Mouse (Mus musculus): ENCODE results near the gene Polr2l.

Polr2l gene

DNA sequence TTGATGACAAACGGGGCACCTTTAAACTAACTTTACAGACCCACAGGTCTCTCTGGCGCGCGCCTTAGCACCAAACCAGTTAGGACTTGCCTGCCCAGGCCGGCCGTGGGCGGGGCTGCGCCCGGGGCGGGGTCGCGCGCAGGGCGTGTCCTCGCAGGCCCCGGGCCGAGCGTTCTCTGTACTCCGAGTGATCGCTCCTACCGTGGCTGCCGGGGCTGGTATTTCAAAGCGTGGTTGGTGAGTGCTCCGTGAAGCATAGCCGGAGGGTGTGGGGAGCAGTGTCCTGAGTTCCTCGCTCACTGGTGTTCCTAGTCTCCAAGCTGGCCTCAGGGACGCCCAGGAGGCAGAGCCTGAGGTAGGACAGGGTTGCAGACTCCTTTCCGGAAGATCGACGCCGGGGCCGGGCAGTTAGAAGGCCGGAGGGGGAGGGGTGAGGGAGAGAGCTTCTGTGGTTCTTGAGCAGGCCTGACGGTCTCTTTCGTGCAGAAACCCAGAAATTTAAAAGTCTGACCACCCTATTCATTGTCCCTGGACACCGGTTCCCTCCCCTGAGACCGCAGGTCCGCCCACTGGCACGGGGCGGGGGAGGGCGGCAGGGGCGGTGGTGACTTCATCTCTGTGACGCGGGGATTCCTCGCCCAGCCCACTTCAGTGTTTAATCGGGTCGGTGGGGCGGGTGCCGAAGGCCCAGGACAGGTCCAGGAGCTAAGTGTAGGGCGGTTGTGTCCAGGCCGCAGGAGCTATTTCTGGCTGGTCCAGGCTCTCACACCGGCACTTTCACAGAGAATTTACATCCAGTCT lies 7.5 kb downstream of the Polr2l start, which contains the start of gene Cd151:
Cd151 (plus strand) TSS at position 163 of the 801 bp plus-strand sequence.
- peak; percentile 79 for DNase-seq (ENCODE audit: low read depth)

DNA sequence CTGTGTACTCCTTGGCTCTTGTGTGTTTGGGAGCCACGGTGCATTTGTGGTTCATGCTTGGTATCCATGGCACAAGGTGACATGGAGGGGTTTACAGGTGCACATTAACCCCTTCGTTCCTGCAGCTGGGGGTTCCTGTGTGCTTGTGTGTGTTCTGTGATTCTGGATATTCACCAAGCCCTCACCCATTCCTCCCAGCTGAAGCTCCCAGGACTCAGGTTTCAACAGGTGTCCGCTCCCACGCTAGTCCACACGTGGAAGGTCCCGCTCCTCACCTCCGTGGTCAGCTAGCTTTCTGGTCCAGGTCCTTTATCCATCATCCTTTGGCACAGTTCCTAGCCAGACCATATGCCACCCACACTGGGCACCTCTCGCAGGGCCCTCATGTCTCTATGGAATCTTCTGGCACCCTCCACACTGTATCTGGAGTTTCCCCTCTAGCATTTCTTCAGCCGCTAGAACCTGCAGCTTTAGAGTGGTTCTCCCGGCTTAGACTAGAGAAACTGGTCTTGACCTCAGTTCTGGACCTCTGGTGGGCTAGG lies 8.3 kb downstream of the Polr2l start:
- no peak for DNase-seq (ENCODE audit: low read depth)

DNA sequence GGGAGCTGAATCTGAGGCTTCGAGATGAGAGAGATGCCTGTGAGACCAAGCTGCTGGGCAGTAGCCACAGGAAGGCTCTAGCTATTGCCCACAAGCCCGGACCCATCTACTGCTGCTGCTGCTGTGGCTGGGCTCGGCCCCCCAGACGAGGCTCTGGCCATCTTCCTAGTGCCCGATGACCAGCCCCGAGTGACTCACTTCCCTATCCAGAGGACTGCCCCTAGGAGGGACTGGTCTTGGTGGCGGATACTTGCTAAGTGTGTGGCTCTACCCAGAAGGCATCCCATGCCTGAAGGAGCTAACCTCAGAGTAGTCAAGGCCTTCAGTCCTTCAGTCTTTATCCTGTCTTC lies 8.9 kb downstream of the Polr2l start:
- DNase-seq (ENCODE audit: low read depth): peak; percentile 69

DNA sequence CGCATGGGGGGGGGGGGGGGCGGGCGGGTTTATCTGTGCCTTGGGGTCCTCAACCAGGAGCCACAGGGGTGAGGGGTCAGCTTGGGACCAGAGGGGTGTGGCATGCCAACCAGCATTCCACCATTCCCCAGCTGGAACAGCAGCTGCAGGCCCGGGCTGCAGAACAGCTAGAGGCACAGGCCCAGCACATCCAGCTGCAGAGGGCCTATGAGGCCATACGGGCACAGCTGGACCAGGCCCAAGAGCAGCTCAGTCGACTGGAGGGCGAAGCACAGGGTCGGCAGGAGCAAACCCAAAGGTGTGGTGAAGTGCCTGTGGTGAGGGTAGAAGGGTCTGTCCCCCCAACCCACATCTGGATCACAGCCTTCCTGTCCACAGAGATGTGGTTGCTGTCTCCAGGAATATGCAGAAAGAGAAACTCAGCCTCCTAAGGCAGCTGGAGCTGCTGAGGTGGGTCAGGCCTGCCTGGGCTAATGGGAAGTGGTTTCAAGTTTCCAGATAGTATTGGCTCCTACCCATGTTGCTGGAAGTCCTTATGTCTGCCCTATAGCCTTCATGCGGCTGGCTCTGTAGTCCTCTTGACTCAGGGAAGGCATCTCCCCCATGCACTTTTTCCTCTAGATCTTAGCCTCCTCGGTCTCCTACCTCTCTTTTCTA lies 9.4 kb downstream of the Polr2l start:
- DNase-seq (ENCODE audit: low read depth): no peak

DNA sequence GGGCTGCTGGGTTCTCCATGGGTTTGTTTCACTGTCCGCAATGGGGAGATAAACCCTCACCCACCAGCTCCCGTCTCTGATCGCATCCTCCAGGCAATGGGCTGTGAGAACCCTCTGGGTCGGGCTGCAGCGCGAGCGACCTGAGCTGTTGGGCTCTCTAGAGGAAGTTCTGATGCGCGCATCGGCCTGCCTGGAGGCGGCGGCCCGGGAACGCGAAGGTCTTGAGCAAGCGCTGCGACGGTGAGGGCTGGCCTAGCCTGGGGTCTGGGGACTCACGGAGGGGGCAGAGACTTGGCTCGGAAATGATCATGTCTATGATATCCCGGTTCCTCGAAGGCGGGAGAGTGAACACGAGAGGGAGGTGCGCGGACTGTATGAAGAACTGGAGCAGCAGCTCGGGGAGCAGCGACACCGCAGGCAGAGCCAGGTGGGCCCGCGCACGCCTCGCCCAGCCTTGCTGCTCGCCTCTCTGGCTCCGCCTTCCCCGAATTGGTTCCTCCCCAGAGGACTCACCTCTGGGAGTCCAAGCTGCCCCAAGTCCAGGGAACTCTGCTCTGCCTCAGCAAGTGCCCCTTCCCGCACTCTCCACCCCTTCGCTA lies 10.2 kb downstream of the Polr2l start:
- DNase-seq (ENCODE audit: low read depth): no peak

DNA sequence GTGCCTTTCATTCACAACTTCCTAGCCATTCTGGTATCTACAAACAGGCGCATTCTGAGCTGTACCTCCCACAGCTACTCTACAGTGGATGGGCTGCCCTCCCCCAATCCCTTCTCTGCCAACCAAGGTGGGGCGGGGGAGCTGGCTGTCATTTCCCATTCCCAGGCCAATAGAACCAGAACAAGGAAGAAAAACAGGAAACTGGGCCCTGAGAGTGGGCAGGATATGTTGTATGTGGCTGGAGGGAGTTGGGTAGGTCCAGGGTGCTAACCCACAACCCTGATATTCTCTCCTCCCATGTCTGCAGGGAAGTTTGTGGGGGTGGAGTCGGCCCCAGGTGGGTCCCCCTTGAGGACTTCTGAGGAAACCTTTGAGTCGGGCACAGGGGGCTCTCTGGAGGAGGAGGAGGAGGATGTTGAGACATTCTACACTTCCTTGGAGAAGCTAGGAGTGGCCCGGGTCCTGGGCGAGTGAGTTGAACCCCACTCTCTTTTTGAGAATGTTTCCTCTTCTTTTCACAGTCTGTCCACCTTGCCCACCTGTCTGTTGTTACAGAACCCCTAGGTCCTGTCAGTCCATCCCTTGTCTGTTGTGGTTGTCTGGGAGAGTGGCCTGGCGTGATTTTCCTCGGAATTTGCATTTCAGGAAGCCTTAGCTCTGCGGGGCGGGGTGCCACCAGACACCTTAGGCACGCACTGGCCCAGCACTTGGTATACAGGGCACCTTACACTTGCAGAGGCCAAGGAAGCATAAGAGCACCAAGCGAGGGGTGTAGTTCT lies 10.9 kb downstream of the Polr2l start:
- no peak for DNase-seq (ENCODE audit: low read depth)

DNA sequence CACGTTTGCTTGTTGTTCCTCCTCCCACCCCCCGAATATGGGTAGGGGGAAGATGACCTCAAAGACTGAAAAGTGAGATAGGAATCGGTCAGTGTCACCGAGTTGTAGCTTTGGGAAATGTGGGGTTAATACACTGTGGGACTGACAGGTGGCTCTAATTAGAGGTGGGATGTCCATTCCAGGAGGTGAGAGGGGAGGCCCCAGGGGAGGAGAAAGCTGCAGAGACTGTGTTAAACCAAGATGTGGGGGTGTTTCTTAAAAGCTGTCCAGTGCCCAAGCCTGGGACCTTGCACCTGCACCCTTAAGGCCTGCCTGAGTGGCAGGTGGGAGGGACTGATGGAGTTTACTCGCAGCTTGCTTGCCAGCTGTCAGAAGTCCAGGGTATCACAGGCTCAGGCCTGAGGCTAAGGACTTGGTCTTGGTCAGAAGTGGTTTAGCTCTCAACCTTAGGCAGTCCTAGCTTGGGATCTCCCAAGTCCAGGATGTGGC lies 12.6 kb downstream of the Polr2l start:
- no peak for DNase-seq (ENCODE audit: low read depth)

DNA sequence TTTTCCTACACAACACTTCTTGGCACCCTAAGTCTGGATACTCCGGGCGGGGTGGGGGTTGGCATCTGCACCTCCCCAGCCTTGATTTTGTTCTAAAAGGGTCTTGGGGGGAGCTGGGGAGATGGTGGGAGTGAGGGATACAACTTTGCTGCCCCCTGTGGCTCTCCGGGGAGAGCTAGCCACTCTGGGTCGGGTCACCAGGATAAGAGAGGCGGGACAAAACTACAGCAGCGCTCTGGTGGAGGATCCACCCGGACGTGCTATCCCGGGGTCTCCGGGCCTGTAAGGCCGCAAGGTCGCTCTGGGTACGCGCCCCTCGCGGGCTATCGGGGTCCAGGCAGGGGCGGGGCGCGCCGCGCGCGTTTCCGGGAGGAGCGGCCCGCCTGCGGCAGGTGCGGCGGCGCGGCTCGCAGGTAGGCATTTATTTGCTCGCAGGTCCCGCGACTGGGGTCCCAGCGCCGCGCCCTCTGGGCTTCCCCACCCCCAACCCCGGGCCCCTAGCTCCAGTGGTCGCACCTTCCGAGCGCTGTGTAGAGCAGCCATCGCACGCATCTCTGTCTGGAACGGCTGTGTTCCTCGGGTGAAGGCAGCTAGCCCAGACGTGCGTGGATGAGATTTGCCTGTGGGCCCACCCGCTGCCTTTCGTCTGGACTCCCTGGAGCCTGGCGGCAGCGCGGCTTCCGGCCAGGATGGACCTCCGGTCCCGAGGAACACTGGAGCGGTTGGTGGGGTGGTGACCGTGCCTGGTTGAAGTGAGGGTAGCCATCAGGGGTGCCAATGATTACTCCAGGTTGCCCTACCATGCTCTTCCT lies 13.2 kb downstream of the Polr2l start:
- no peak for DNase-seq (ENCODE audit: low read depth)

DNA sequence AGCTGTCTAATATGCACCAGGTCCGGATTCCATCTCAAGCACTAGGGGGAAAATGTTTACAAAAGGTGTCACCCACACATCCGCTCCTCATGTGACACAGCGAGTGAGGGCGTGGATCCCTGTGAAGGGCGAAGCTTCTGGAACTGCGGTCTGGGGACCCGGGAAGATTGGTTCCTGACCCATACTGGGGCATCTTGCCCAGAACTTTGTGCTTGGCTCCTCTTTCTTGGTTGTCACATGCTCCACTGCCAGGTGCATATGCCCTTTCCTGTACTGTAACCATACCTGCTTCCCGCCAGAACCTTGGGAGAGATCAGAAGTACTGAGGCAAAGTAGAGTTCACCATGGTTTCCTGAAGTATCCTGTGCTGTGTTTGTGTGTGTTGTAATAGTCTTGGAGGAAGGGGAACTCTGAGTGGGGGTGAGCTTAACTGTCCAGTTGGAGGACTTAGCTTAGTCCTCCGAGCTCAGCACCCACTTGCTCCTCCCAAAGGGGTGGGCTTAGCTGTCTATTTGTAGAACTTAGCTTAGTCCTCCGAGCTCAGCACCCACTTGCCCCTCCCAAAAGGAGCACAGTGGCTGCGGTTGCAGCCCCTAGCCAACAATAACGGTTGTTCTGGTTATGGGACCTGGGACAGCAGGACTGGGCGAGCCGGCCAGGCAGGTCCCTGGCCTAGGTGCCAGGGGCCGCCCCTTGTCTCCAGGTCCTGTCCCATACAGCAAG lies 14.4 kb downstream of the Polr2l start, which contains the start of gene Cracr2b:
Cracr2b (plus strand) TSS at position 704 of the 723 bp plus-strand sequence.
- no peak for DNase-seq (ENCODE audit: low read depth)

DNA sequence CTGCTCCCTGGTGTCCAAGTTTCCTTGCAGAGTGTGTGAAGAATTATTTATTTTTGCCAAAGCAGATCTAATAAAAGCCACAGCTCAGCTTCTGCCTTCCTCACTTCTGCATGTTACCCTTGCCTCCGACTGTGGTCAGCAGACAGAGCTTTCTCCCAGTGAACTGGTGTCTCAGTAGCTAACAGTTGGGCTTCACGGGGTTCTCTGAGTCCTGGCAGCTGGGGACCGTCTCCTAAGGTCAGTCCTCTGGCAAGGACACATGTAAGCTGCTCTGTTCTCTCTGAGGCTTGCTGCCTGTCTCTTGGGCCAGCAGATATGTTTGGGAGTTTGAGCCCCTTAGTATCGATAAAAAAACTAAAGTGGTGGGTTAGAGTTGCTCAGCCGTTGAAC lies 14.9 kb downstream of the Polr2l start:
- no peak for DNase-seq (ENCODE audit: low read depth)

DNA sequence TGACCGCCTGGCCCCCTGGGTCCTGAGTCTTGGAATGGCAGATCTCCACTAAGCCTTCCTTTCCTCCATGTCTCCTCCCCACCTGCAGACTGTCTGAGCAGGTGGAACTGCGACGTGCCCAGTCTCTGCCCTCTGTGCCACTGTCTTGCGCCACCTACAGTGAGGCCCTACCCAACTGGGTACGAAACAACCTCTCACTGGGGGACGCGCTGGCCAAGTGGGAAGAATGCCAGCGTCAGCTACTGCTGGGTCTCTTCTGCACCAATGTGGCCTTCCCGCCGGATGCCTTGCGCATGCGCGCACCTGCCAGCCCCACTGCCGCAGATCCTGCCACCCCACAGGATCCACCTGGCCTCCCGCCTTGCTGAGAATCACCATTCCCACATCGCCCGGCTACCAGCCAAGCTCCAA lies 15.6 kb downstream of the Polr2l start:
- no peak for DNase-seq (ENCODE audit: low read depth)

DNA sequence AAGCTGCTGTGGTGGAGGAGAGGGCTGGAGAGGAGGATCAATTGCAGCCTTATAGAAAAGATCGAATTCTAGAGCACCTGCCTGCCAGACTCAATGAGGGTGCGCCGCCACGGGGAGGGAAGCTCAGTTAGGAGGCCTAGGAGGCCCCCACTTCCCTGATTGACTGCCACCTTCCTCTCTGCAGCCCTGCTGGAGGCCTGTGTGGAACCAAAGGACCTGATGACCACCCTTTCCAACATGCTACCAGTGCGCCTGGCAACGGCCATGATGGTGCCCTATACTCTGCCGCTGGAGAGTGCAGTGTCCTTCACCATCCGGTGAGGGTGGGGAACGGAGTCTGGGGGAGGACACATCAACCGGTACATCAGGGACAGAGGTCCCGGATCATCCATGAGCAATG lies 16.3 kb downstream of the Polr2l start:
- no peak for DNase-seq (ENCODE audit: low read depth)

DNA sequence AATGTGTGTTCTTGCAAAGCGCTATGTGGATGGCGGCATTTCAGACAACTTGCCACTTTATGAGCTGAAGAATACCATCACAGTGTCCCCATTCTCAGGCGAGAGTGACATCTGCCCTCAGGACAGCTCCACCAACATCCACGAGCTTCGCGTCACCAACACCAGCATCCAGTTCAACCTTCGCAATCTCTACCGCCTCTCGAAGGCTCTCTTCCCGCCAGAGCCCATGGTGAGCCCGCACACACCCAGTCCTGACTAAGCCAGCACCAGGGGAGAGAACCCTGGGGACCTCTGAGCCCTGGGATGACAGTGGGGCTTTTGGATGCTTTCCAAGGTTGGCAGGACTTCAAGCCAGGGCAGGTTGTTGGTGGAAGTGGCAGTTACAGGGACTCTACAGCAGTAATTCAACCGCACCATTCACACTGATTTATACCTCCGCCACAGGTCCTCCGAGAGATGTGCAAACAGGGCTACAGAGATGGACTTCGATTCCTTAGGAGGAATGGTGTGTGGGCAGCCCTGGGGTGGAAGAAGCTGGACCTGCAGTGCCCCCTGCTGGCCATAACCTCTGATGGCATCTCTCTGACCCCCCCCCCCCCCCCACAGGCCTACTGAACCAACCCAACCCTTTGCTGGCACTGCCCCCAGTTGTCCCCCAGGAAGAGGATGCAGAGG lies 16.8 kb downstream of the Polr2l start:
- no peak for DNase-seq (ENCODE audit: low read depth)

DNA sequence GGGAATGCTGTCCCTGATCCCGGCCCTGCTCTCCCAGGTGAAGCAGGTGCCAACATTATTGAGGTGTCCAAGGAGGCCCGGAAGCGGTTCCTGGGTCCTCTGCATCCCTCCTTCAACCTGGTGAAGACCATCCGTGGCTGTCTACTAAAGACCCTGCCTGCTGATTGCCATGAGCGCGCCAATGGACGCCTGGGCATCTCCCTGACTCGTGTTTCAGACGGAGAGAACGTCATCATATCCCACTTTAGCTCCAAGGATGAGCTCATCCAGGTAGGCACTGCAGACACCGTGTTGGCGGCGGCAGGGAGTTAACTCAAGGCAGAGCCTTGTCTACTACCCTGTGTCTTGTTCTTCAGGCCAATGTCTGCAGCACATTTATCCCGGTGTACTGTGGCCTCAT lies 17.7 kb downstream of the Polr2l start:
- no peak for DNase-seq (ENCODE audit: low read depth)

DNA sequence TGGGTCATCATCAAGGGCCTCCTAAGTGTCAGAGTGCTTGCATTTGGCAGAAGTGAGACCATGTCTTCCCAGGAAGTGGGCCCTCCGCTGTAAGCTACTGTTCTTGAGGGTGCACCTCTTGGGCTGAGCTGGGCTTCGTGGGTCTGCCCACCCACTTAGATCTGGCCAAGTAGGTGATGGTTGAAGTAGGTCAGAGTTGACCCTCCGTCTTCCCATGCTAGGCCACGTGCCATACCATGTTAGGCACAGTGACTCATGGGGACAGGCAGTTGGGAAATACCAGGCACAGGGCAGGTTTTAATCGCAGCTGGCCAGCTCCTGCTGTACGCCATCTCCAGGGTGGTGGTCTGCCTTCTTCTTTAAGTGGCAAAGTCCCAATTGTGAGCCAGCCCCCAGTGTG lies 18.2 kb downstream of the Polr2l start:
- no peak for DNase-seq (ENCODE audit: low read depth)

DNA sequence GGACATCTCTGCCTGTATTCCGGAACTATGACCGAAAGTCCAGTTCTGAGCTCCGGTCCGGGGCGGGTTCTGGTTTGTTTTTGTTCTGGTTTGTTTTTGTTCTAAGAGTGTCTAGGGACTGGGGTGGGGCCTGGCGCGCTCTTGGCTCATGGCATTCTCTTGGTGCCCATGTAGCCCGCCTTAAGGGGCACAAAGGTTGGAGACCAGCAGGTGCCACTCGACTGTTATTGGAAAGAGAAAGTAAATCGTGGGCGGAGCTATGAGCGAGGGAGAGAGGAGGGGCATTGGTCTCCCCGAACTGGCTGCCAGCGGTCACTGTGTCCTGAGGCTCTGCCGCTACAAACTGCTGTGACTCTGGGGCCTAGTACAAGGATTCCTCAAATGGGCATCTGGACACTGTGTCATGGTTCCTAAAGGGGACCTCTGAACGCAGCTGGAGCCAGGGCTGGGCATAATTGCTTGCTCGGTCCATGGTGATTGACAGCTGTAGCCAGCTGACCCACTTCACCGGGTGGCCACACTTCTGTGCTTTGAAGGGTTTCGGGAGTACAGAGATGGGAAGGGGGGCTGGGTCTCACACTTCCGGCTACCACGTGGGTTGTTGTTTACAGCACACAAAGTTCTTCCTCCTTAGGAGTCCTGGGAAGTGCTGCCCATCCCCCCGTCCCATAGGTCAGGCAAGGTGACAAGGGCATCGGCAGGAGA lies 19.2 kb downstream of the Polr2l start:
- no peak for DNase-seq (ENCODE audit: low read depth)

DNA sequence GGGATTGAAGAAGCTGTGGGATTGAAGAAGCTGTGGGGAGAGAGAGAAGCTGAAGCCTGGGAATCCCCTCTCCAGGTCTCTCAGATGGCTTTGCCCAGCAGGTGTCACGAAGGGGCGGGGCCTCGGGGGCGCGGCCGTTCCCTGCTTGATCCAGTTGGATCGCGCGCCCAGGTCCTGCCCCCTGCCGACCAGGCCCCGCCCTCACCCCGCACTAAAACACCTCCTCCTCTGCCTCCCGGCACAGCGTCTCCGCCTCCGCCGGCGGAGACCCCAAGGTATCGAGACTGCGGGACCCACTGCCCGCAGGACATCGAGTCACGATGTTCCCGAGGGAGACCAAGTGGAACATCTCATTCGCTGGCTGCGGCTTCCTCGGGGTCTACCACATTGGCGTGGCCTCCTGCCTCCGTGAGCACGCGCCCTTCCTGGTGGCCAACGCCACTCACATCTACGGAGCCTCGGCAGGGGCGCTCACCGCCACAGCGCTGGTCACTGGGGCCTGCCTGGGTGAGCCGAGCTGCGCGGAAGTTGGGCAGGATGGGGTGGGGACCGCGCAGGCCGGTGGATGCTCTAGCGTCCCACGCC lies 19.9 kb downstream of the Polr2l start, which contains the start of gene Pnpla2:
Pnpla2 (plus strand) TSS at position 232 of the 585 bp plus-strand sequence.
- no peak for DNase-seq (ENCODE audit: low read depth)

DNA sequence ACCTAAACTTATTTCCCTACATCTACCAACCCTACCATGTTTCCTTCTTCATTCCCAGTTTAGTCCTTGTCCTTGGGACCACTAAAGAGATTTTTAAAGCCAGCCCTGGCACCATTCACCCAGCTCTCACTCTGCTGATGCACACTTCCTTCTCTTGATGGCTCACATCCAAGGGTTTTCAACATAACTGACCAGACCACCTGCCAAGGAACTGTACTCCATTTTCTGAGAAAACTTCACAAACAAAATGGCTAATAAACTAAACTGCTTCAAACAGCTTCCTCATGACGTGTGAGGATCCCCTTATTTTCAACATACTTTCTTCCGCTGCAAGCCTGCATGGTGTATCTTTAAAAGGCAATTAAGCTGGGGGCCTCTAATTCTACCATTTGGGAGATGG lies 21.3 kb downstream of the Polr2l start:
- no peak for DNase-seq (ENCODE audit: low read depth)

DNA sequence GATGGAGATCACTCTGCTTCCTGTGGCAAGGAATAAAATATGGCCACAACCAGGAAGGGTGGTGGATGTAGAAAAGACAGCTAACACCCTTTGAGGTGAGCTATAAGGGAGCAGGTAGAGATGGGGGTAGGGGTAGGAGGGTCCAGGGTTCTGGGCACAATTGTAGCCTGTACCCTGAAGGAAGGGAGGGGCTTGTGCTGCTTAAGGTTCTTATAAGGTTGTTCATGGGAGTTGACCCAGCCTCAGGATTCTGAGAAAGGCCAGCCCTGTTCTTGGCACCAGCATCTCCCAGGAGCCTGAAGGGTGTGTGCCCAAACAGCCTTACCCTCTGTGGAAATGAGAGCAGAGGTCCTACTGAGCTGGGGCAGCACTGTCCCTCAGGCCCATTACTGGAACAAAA lies 23.0 kb downstream of the Polr2l start:
- DNase-seq (ENCODE audit: low read depth): no peak
